Mouse (Mus musculus): ENCODE measurements around the gene Gpr19.

DNA sequence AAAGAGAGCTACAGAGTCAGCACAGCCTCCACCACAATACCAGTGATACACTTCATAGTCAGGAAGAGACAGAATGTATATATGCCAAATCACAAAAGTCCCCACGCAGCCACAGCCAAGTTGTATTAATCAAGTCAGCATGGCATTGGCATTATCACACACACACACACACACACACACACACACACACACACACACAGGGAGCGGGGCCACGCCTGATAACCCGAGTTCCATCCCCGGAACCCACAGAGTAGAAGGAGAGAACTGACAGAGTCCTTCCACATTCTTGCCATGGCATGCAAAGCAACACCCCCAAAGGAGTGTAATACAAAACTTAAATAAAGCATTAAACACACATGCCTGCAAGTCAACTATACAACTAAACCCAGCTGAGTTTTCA is 18.8 kb downstream of the Gpr19 start:
- TF ChIP-seq CTCF (IDR thresholded peaks at IDR 0.05; ENCODE audit: extremely low read depth, insufficient read length, insufficient replicate concordance, low read depth, low read length): no peak
- no peak for TF ChIP-seq POLR2A (IDR thresholded peaks at IDR 0.05; ENCODE audit: low read depth, low read length)

Measured in small intestine, adult 2 months (tissue).